Mouse (Mus musculus) cerebellum, postnatal 10 days (tissue): Measurements from ENCODE around the gene Kcnv2.

Source experiments
- DNase-seq, 2 experiments: peaks; one replicate each; pipeline ENCODE4 v3.0.0; 2021; ENCODE audit warnings: mixed read lengths in 2 of 2

The Kcnv2 gene

DNA sequence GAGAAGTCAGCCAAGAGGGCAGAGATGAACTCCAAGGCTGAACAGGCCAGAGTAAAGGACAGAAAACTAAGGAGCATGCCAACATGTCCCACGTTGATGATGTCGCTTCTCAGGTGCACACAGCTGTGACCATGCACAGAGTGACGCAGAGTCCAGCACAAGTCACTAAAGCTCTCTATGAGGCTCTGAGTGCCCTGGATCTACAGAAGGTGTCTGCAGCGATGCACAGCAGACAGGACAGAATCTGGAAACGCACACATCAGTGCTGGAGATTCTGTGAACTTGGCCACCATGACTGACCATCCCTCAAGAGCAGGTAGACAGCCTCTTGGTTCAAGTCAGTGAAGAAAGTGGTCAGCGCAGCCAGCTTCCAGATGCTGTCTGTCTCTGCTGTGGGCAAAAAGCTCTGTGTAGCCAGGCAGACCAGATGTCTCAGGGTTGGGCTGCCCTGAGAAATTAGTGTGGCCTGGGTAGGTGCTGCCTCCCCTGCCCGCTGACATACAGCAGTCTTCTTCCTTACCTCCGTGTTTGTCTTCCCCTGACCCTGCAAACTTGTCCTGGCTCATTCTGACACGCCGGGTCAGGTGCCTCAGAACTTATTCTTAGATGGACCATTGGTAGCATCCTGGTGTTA is 43.8 kb downstream of the Kcnv2 start:
- DNase-seq: no peak

DNA sequence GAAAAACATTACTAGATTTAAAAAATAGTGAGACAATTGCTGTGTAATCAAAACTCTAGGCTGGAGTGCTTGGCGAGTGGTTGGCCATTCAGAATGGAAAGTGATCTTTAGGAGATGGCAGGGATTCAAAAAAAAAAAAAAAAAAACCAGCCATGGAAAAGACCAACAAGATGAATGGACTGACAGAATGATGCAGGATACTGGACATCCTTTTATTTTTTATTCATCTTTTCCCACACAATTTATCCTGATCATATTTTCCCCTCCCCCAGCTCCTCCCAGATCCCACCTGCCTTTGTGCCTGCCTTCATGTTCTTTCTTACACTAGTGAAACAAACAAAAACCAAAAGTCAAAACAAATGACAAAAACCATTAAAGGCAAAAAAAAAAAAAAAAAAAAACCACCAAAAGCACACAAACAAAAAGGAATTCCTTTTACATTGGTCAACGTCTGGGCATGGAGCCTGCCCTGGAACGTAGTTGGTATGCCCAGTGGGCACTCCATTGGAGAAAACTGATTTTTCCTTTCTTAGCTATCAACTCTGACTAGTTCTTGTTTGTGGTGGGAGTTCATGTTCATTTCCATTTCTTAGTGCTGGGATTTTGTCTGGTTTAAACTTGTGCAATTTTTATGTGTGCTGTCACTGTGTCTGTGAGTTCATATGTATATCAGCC is 47.2 kb downstream of the Kcnv2 start:
- no peak for DNase-seq

DNA sequence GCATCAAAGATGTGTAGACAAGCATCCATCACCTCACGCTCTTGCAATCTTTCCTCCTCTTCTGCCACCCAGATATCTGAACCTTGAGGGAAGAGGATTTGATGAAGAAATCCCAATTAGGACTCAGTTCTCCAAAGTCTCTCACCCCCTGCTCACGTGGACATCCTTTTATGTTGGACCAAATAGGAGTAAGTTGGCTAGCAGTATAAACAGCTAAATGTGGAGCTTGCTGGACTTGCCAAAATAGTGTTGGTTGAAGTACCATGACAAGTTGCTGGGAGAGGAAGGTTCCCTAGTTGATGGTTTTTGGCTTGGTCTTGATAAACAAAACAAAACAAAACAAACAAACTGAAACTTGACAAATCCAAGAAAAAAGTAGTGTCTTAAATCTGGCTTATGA is 47.8 kb downstream of the Kcnv2 start:
- no peak for DNase-seq

DNA sequence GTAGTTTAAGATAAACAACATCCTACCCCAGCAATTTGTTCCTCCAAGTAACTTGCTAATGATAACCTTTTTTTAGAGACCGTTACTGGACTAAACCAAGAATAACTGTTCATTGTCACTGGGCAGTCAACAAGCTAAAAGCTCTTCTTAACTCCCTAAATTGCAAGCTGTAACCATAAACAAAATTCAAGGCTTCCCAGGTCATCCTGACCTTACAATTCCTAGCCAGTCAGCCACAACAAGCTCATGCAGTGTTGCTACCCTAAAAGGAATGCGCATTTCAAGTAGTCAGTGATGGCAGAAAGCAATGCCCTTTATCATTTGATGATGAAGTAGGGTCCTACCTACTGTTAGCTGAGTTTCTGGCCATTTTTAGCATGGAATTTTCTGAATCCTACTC is 48.4 kb downstream of the Kcnv2 start:
- DNase-seq: no peak

DNA sequence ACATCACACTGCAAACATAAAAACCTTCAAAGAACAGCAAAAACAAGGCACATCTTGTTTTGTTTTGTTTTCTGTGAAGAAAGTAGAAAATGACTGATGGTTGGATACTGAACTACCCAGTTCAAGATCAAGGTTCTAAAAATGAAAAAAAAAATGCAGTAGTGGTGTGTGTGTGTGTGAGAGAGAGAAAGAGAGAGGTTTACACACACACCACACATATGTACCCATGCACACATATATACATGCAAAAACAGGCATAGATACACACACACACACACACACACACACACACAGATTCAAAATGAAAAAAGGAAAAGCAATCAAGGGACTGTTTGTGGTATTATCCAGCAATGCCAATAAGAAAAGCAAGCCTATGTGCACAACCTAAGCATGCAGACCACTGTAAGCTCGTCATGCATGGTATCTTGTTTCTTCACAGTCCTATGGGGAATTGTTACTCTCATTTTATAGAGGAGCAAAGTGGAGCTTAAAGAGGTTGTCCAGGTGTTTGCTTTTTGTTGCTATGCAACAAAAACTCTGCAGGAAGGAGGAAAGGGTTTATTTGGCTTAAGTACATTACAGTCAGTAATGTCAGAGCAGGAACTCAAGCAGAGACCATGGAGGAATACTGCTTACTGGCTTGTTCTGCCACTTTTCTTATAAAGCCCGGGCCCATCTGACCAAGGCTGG is 57.5 kb downstream of the Kcnv2 start:
- no peak for DNase-seq

DNA sequence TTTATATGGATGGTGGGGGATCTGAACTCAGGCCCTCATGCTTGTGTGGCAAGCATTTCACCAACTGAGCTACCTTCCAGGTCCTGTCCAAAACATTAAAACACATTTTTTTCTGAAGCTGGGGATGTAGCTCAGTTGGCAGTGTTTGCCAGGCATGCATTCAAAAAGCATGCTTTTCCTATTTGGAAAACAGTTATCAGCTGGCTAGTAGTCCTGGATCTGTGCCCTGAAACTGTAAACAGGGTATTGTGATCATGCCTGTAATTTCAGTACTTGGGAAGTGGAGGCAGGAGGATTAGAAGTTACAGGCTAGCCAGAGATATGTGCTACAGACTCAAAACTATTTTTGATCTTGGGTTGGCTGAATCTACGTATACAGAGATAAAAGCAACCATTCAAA is 59.7 kb downstream of the Kcnv2 start:
- peak in 1 of 2 experiments; percentile 10 for DNase-seq

DNA sequence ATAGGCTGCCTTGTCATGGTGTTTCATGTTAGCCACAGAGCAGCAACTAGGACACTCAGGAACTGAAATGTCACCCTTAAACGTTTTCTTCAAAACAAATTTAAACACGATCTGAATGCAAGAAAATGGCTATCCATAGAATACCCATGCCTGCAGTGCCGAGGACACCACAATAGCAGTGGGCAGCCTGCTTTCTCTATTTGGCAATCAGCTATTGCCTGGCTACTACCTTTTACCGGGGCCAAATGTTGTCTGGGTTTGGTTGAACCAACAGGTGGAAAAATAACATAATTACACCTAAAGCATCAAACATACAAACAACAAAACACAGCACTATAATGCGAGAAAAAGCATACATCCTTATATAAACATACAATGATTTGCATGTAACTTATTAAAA is 60.9 kb downstream of the Kcnv2 start:
- DNase-seq: no peak

DNA sequence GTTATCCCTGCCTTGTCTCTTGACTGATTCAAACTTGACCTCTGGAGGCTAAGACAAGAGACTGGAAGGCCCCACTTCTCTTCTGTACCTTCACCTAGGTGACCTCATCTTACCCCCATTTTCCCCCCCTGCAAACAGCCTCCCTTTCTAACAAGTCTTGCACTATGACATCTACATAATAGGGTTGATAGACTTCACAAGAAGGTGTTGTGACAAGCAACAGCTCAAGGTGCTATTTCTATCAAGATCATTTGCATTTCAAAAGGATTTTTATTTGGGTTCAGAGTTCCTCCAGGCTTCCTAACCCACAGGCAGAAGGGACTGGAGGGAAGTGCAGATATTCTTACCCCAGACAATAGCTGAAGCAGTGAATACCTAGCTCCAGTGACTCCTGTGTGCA is 62.9 kb downstream of the Kcnv2 start:
- no peak for DNase-seq
